ENCODE assay signal across 19 mouse cellular contexts in genomic region chr10:62127137-62127536, GRCm38 (mm10). TPM values are rescaled to one million over a fixed set of nuclear protein-coding genes. Genes with fewer than 3 reads are reported as not detected.
DNase-seq lines count a peak whose midpoint lies in the region; ATAC-seq and TF ChIP-seq lines count a peak whose summit lies in the region.
"Had no signal": no experiment of that assay in that cellular context is flagged by ENCODE, and none has a peak within 500 bp of the region (broad histone marks: within the 10 kb centered on the region; RNA-seq: fewer than 3 reads in every experiment).

No protein-coding gene starts in this region.

- H3K27ac ChIP-seq in gastrocnemius, adult 2 months: no peak overlapping the region
- no peak overlapping the region for H3K27ac ChIP-seq in liver, postnatal 0 days (ENCODE audit: low read depth)
- H3K27ac ChIP-seq in liver, embryonic 11.5 days (ENCODE audit: low read depth, low read length): no peak overlapping the region
- H3K27ac ChIP-seq in cortical plate, adult 2 months (ENCODE audit: insufficient read depth, low read length): no peak overlapping the region
- H3K27ac ChIP-seq: lung, embryonic 15.5 days; midbrain, embryonic 15.5 days had no signal

- H3K4me2 ChIP-seq in liver, postnatal 0 days (ENCODE audit: low read depth, low read length): no peak overlapping the region
- no peak overlapping the region for H3K4me2 ChIP-seq in liver, embryonic 11.5 days
- H3K4me2 ChIP-seq: lung, embryonic 15.5 days had no signal

- H3K27me3 ChIP-seq in liver, postnatal 0 days (ENCODE audit: insufficient read depth, low read length): peaks cover 49% of the 10 kb centered on the region
- peaks cover 51% of the 10 kb centered on the region for H3K27me3 ChIP-seq in liver, embryonic 11.5 days (replicated peaks; ENCODE audit: control insufficient read depth, insufficient read depth, low read length)
- peaks cover 48% of the 10 kb centered on the region for H3K27me3 ChIP-seq in E14TG2a.4 (ENCODE audit: insufficient read depth, low read length)

- TF ChIP-seq CTCF in gastrocnemius, adult 2 months (IDR thresholded peaks at IDR 0.05): peak; percentile 55
- peak; percentile 63 for TF ChIP-seq CTCF in liver, postnatal 0 days (IDR thresholded peaks at IDR 0.05; ENCODE audit: low read depth)
- TF ChIP-seq CTCF in E14TG2a.4 (conservative IDR thresholded peaks at IDR 0.05; ENCODE audit: low read length): peak; percentile 87
- TF ChIP-seq CTCF in cortical plate, adult 2 months (IDR thresholded peaks at IDR 0.05; ENCODE audit: extremely low read depth, insufficient read depth, low read length): peak; percentile 42

- 46% methylated on average over 6 of the region's 6 CpGs for WGBS in liver, postnatal 0 days (ENCODE audit: insufficient replicate concordance)
- WGBS in liver, embryonic 11.5 days: 46% methylated on average over 6 of the region's 6 CpGs

- H3K9me3 ChIP-seq in liver, postnatal 0 days (ENCODE audit: low read length): no peaks in the 10 kb centered on the region
- H3K9me3 ChIP-seq in liver, embryonic 11.5 days (ENCODE audit: control insufficient read depth, low read length): no peaks in the 10 kb centered on the region
- no peaks in the 10 kb centered on the region for H3K9me3 ChIP-seq in E14TG2a.4 (ENCODE audit: low read length)
- H3K9me3 ChIP-seq: lung, embryonic 15.5 days; midbrain, embryonic 15.5 days had no signal

- no peak for DNase-seq in gastrocnemius, adult 2 months
- no peak for DNase-seq in gastrocnemius, postnatal 36 days
- DNase-seq in liver, postnatal 0 days: no peak
- no peak for DNase-seq in liver, embryonic 11.5 days (ENCODE audit: low spot score)
- DNase-seq in right cerebral cortex, postnatal 4 days: no peak
- DNase-seq in thymus, postnatal 14 days: no peak
- DNase-seq: kidney, postnatal 4 days; right cerebral cortex, postnatal 14 days had no signal

- no peak for ATAC-seq in liver, postnatal 0 days
- no peak for ATAC-seq in liver, embryonic 11.5 days (replicated peaks; ENCODE audit: low FRiP score)
- ATAC-seq: forebrain, embryonic 16.5 days; midbrain, embryonic 15.5 days had no signal

- no peak overlapping the region for H3K9ac ChIP-seq in liver, postnatal 0 days (replicated peaks)
- no peak overlapping the region for H3K9ac ChIP-seq in liver, embryonic 11.5 days (ENCODE audit: low read depth, low read length)
- H3K9ac ChIP-seq: lung, embryonic 15.5 days; midbrain, embryonic 15.5 days had no signal

- no peak for TF ChIP-seq EP300 in liver, postnatal 0 days (IDR thresholded peaks at IDR 0.05; ENCODE audit: low read depth)

- H3K36me3 ChIP-seq in liver, postnatal 0 days (replicated peaks; ENCODE audit: insufficient read depth, low read length): no peaks in the 10 kb centered on the region
- H3K36me3 ChIP-seq in liver, embryonic 11.5 days (ENCODE audit: control insufficient read depth, insufficient read depth, low read length): no peaks in the 10 kb centered on the region
- H3K36me3 ChIP-seq in E14TG2a.4 (ENCODE audit: insufficient read depth, low read length): no peaks in the 10 kb centered on the region
- H3K36me3 ChIP-seq: lung, embryonic 15.5 days; midbrain, embryonic 15.5 days had no signal

- intact Hi-C loops in gastrocnemius, adult 2 months (cut with DNase I): no loop called here
- intact Hi-C loops in gastrocnemius, postnatal 36 days (cut with DNase I): no loop called here

- no peak overlapping the region for H3K4me3 ChIP-seq in gastrocnemius, adult 2 months
- H3K4me3 ChIP-seq in liver, postnatal 0 days (ENCODE audit: low read depth, low read length): no peak overlapping the region
- no peak overlapping the region for H3K4me3 ChIP-seq in liver, embryonic 11.5 days (ENCODE audit: low read depth, low read length)
- H3K4me3 ChIP-seq in E14TG2a.4 (replicated peaks; ENCODE audit: low read length): no peak overlapping the region
- H3K4me3 ChIP-seq in cortical plate, adult 2 months (ENCODE audit: insufficient read depth, low read length): no peak overlapping the region
- H3K4me3 ChIP-seq: lung, embryonic 15.5 days; midbrain, embryonic 15.5 days had no signal

- no peaks in the 10 kb centered on the region for H3K4me1 ChIP-seq in liver, postnatal 0 days (ENCODE audit: insufficient read depth)
- H3K4me1 ChIP-seq in liver, embryonic 11.5 days (replicated peaks; ENCODE audit: control insufficient read depth, insufficient read depth, low read length): no peaks in the 10 kb centered on the region
- H3K4me1 ChIP-seq in E14TG2a.4 (replicated peaks; ENCODE audit: low read depth, low read length): peaks cover 41% of the 10 kb centered on the region
- H3K4me1 ChIP-seq in cortical plate, adult 2 months (ENCODE audit: control insufficient read depth, insufficient read depth, low read length): no peaks in the 10 kb centered on the region
- H3K4me1 ChIP-seq: lung, embryonic 15.5 days; midbrain, embryonic 15.5 days had no signal

- no peak for TF ChIP-seq POLR2A in cortical plate, adult 2 months (IDR thresholded peaks at IDR 0.05; ENCODE audit: extremely low read depth, insufficient read depth, low read length)

RNA-seq across cellular contexts. Expression of gene Neurog3, which starts 5.8 kb away (rescaled TPM):
- not detected for total RNA-seq in gastrocnemius, adult 2 months (2021)
- total RNA-seq in gastrocnemius, postnatal 36 days (2021): not detected
- not detected in 2 replicates for polyA plus RNA-seq in liver, postnatal 0 days (2015; fragmentation: Nextera tagmentation; extraction: Ambion mirVana)
- not detected in 2 replicates for polyA plus RNA-seq in liver, embryonic 11.5 days (2014; fragmentation: Nextera tagmentation; extraction: Ambion mirVana)
- polyA plus RNA-seq in cortical plate, adult 2 months (2012; rRNA removed): 0.06 and 0.17 TPM in 2 replicates
- total RNA-seq: gastrocnemius, postnatal 4 days; left cerebral cortex, postnatal 10 days; neutrophil, adult 5-6 weeks had no signal
- polyA plus RNA-seq: C2C12; embryonic facial prominence, embryonic 14.5 days; heart, embryonic 16.5 days; lung, embryonic 15.5 days had no signal

RNA-seq across cellular contexts. Expression of gene Fam241b, which starts 16.6 kb away (rescaled TPM):
- total RNA-seq in gastrocnemius, adult 2 months (2021): 1 to 10 TPM in 1 of 2 experiments, under 1 TPM in 1; 0.99 to 1.2 TPM
- under 1 TPM; 0.42 to 0.54 TPM for total RNA-seq in gastrocnemius, postnatal 36 days (2021)
- polyA plus RNA-seq in liver, postnatal 0 days (2015; fragmentation: Nextera tagmentation; extraction: Ambion mirVana): 0.64 and 0.69 TPM in 2 replicates
- polyA plus RNA-seq in liver, embryonic 11.5 days (2014; fragmentation: Nextera tagmentation; extraction: Ambion mirVana): 0.71 and 0.77 TPM in 2 replicates
- 50.3 and 56.6 TPM in 2 replicates for polyA plus RNA-seq in cortical plate, adult 2 months (2012; rRNA removed)
- total RNA-seq: neutrophil, adult 5-6 weeks had no signal

Comparison
In these comparisons a context has a peak if more than half of its experiments do, and no peak if none do; other contexts are left out.
1. RNA of gene Fam241b, which starts 16.6 kb away (polyA plus RNA-seq): 50.3 to 56.6 TPM in cortical plate, adult 2 months; 0.71 to 0.77 TPM in liver, embryonic 11.5 days and 0.64 to 0.69 TPM in liver, postnatal 0 days; every median in the first group is over 10 times any median in the second.
2. Peak in every context shown above with its lines, with median percentiles within 50 percentile points of each other: CTCF ChIP-seq.